Mouse (Mus musculus) E14TG2a.4 (cell line): ENCODE measurements around the gene Ddx50.

Experiments used
- CTCF ChIP-seq: conservative IDR thresholded peaks from 2 replicates; pipeline ENCODE4 v1.5.1; 2014; ENCODE audit warnings: low read length
- POU5F1 ChIP-seq: IDR thresholded peaks from 2 replicates; pipeline ENCODE4 v1.6.1; 2014; ENCODE audit warnings: low read length, borderline replicate concordance

GRCm38 (mm10) chr10:62668043-62668442 is 17.0 kb upstream of the Ddx50 start:
- TF ChIP-seq CTCF (no peak), POU5F1 (no peak)
